Mouse (Mus musculus): ENCODE data around the gene Gmeb2.

DNA sequence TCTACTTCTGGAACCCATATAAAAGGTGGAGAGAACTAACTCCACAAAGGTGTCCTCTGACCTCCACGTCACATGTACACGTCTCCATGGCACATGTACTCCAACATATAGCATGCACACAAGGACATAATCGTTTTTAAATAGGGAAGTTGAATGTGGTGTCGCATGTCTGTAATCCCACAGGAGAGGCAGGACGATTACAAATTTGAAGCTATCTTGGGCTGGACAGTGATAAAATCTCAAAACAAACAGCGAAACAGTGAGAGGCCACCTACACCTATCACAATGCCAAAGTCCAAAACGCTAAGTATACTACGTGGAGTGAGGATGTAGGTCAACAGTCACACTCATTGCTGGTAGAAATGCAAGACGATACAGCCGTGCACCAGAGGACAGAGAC lies 38.6 kb downstream of the Gmeb2 start:
- no peak for TF ChIP-seq CTCF (IDR thresholded peaks at IDR 0.05; ENCODE audit: low read depth)
- TF ChIP-seq EP300 (IDR thresholded peaks at IDR 0.05; ENCODE audit: low read depth): no peak
